ENCODE assay signal across 8 mouse cellular contexts in the genomic region with DNA sequence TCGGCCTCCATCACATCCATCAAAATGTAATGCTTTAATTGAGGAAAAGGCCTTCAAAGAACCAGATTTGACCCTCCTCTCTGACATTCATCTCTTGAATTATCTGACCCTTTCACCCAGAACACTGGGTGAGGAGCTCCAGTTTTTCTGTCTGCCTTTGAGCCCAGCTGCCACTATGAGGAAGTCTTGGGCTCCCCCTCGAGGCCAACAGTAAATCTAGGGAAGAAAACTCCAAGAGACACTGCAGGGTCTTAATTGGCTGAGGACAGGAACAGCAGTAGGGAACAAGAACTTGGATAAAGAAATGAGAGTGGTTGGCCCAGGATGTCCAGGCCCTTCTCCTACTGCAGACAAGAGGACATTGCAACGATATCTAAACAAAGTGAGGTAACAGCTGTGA.
A peak's percentile ranks its signal among the peaks of the same experiment; 100 is the strongest.
DNase-seq lines count a peak whose midpoint lies in the region.
"Had no signal": no experiment of that assay in that cellular context is flagged by ENCODE, and none has a peak within 500 bp of the region (broad histone marks: within the 10 kb centered on the region; RNA-seq: fewer than 3 reads in every experiment).

No protein-coding gene starts in this region.

- intact Hi-C loops in gastrocnemius, postnatal 36 days (cut with DNase I) = loop anchor here (2.0 kb wide), 1 partner anchor 1354 kb away; no protein-coding TSS in a partner anchor

- DNase-seq in urinary bladder, postnatal 25 days (ENCODE audit: low spot score) = peak; percentile 23
- no peak for DNase-seq in urinary bladder, postnatal 10 days (ENCODE audit: low spot score)
- DNase-seq in cerebellum, postnatal 10 days = peak; percentile 81 to 85
- peak; percentile 14 to 20 for DNase-seq in gastrocnemius, postnatal 36 days
- peak; percentile 69 to 73 for DNase-seq in left cerebral cortex, adult 18-20 months (ENCODE audit: low spot score in 2 of 2)
- peak; percentile 6 for DNase-seq in ovary, adult 18-20 months (ENCODE audit: low spot score)
- no peak for DNase-seq in spleen, postnatal 14 days (ENCODE audit: low spot score in 2 of 2)
- DNase-seq: liver, embryonic 13.5 days had no signal

Comparison
In these comparisons a context has a peak if more than half of its experiments do, and no peak if none do; other contexts are left out.
1. DNase-seq: peak in urinary bladder, postnatal 25 days (single experiment), cerebellum, postnatal 10 days (2 of 2), gastrocnemius, postnatal 36 days (2 of 2), left cerebral cortex, adult 18-20 months (2 of 2) and ovary, adult 18-20 months (single experiment); none in urinary bladder, postnatal 10 days (single experiment) and spleen, postnatal 14 days (0 of 2).